Mouse (Mus musculus) liver, adult 2 months (tissue): Measurements from ENCODE around the gene Zbtb2. TPM values are rescaled to one million over a fixed set of nuclear protein-coding genes. Genes with fewer than 3 reads are reported as not detected.

ENCODE experiments used
- DNase-seq: peaks from one replicate; pipeline ENCODE4 v3.0.0-alpha.2; 2011; ENCODE audit warnings: low read depth, low spot score; ENCODE audit errors: extremely low read depth
- H3K27ac ChIP-seq: fragments of 200-500 bp; replicated peaks from 2 replicates; pipeline ENCODE4 v1.5.1; 2012; ENCODE audit warnings: low read depth, mild to moderate bottlenecking, control low read depth, inconsistent platforms, low read length; ENCODE audit not compliant: insufficient read depth
- H3K27me3 ChIP-seq: fragments of 200-500 bp; 2 replicates; pipeline ENCODE4 v1.6.1; 2012; ENCODE audit warnings: mild to moderate bottlenecking, moderate library complexity, low read length, inconsistent platforms; ENCODE audit not compliant: control insufficient read depth, insufficient read depth
- H3K36me3 ChIP-seq: fragments of 200-500 bp; 2 replicates; pipeline ENCODE4 v1.6.1; 2012; ENCODE audit warnings: low read length, inconsistent platforms; ENCODE audit not compliant: control insufficient read depth, insufficient read depth
- H3K4me1 ChIP-seq: fragments of 200-500 bp; 2 replicates; pipeline ENCODE4 v1.6.1; 2011; ENCODE audit warnings: low read length; ENCODE audit not compliant: control insufficient read depth, insufficient read depth
- H3K4me3 ChIP-seq: fragments of 200-500 bp; 2 replicates; pipeline ENCODE4 v1.5.1; 2011; ENCODE audit warnings: low read depth, mild to moderate bottlenecking, control low read depth, low read length, moderate library complexity; ENCODE audit not compliant: insufficient read depth
- H3K79me2 ChIP-seq: fragments of 200-500 bp; 2 replicates; pipeline ENCODE4 v1.6.1; 2012; ENCODE audit warnings: inconsistent platforms, mild to moderate bottlenecking, low read length, moderate library complexity; ENCODE audit not compliant: control insufficient read depth, insufficient read depth
- H3K9ac ChIP-seq: fragments of 200-500 bp; 2 replicates; pipeline ENCODE4 v1.6.1; 2012; ENCODE audit warnings: low read depth, mild to moderate bottlenecking, control low read depth, inconsistent platforms, low read length
- CTCF ChIP-seq: fragments of 200-500 bp; IDR thresholded peaks from 2 replicates; pipeline ENCODE4 v1.5.1; 2011; ENCODE audit warnings: low read depth, low read length, control low read depth
- POLR2A ChIP-seq: fragments of 200-500 bp; IDR thresholded peaks from 2 replicates; pipeline ENCODE4 v1.6.1; 2011; ENCODE audit warnings: low read length, control low read depth; ENCODE audit not compliant: insufficient read depth; ENCODE audit errors: extremely low read depth
- WGBS: fragments of 180-500 bp; shearing (Covaris S2); methylation state at CpG from one replicate; pipeline ENCODE4 v1.1.7; 2018; 5-methylcytosine and 5-hydroxymethylcytosine counted together
- polyA plus RNA-seq: library from polyadenylated mRNA; depleted of rRNA; stranded (reverse); fragments of >200 nt; gene quantifications from 2 replicates; pipeline ENCODE4 v1.2.3, GENCODE M21; 2012
- total RNA-seq: library from RNA; depleted of rRNA; stranded (reverse); fragments of >200 nt; gene quantifications from 2 replicates; pipeline ENCODE4 v1.2.3, GENCODE M21; 2014

Gene Zbtb2
- total and polyA plus RNA-seq, 2 experiments, result 2.4 to 3.4 TPM

DNA sequence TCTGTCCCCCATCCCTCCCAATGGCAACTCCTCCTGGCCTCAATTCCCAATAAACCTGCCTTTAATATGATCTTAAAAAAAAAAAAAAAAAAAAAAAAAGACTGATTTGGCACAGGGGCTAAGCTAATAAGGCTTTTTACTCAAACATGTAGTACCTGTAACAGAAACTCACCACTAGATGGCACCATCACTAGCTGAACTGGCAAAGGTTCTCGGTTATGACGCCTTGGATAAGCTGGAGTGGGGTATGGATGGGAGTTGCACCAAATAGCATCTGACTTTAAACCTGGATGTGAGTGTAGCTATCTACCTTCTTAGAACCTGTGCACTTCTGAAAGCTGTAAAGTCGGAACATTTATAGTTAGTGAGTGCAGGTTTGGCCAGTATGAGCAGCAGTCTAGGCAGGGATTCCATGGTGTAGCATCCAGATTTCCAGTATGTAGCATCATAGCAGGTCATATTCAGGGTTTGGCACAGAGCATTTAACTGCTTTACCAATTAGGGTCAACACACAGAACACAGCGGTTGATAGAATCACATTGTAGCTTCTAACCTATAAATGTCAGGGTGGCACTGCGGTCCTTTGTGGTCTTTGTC lies 17.1 kb upstream of the Zbtb2 start:
- no peaks in the 10 kb centered on the region for H3K27me3 ChIP-seq
- peak; percentile 51 for DNase-seq
- no peak overlapping the region for H3K9ac ChIP-seq
- WGBS, result 57% methylated on average over 5 of the region's 5 CpGs
- H3K36me3 ChIP-seq, result peaks cover 39% of the 10 kb centered on the region
- H3K4me3 ChIP-seq, result no peak overlapping the region
- TF ChIP-seq POLR2A (no peak), CTCF (peak; percentile 61)
- no peaks in the 10 kb centered on the region for H3K4me1 ChIP-seq
- no peak overlapping the region for H3K27ac ChIP-seq
- no peaks in the 10 kb centered on the region for H3K79me2 ChIP-seq

- no peak for DNase-seq
- Histone ChIP-seq H3K27me3 (no peaks in the 10 kb centered on the region), H3K4me1 (peaks cover 4% of the 10 kb centered on the region; the same call in 1 of the 2 replicates), H3K36me3 (peaks cover 10% of the 10 kb centered on the region; the same call in 1 of the 2 replicates), H3K27ac (no peak overlapping the region), H3K79me2 (peaks cover 20% of the 10 kb centered on the region; the same call in 1 of the 2 replicates), H3K9ac (no peak overlapping the region), H3K4me3 (no peak overlapping the region)
- TF ChIP-seq CTCF (no peak), POLR2A (no peak)
- WGBS, result 87% methylated on average over 5 of the region's 5 CpGs
Measured at GRCm38 (mm10) chr10:4398058-4398457, 10.2 kb upstream of the Zbtb2 start.

DNA sequence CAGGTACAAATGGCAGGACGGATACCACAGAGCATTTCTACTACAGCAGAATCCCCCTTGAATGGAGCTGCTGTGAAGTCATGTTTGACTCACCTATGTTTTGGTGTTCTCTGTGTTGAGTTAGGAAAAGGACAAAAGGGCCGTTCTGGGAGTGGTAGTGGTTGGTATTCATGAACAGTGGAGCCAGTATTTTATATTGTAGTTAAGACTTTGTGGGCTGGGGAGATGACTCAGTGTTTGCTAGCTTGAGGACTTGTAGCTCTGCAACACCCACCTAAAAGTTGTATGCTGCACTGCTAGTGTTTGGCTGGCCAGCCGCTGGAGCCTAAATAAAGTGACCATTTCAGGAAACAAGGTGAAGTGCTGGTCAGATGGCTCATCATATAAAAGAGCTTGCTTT lies 7.4 kb upstream of the Zbtb2 start:
- Histone ChIP-seq H3K27me3 (no peaks in the 10 kb centered on the region), H3K79me2 (peaks cover 34% of the 10 kb centered on the region; the same call in 1 of the 2 replicates), H3K4me3 (no peak overlapping the region), H3K9ac (no peak overlapping the region), H3K27ac (no peak overlapping the region), H3K36me3 (peaks cover 5% of the 10 kb centered on the region), H3K4me1 (peaks cover 22% of the 10 kb centered on the region)
- TF ChIP-seq POLR2A, result no peak
- TF ChIP-seq CTCF, result no peak
- DNase-seq, result no peak
- WGBS, result 81% methylated on average over 3 of the region's 3 CpGs

- peaks cover 42% of the 10 kb centered on the region; the same call in 1 of the 2 replicates for H3K79me2 ChIP-seq
- H3K4me1 ChIP-seq, result peaks cover 33% of the 10 kb centered on the region
- H3K4me3 ChIP-seq, result no peak overlapping the region
- WGBS, result 14% methylated on average over 6 of the region's 6 CpGs
- DNase-seq, result peak; percentile 39
- peak overlapping the region; percentile 30; the same call in 1 of the 2 replicates for H3K27ac ChIP-seq
- no peaks in the 10 kb centered on the region for H3K27me3 ChIP-seq
- peak; percentile 83 for TF ChIP-seq CTCF
- TF ChIP-seq POLR2A, result no peak
- H3K9ac ChIP-seq, result peak overlapping the region; percentile 28; the same call in 1 of the 2 replicates
- peaks cover 3% of the 10 kb centered on the region for H3K36me3 ChIP-seq
Measured at GRCm38 (mm10) chr10:4391851-4392250, 3.9 kb upstream of the Zbtb2 start.

DNA sequence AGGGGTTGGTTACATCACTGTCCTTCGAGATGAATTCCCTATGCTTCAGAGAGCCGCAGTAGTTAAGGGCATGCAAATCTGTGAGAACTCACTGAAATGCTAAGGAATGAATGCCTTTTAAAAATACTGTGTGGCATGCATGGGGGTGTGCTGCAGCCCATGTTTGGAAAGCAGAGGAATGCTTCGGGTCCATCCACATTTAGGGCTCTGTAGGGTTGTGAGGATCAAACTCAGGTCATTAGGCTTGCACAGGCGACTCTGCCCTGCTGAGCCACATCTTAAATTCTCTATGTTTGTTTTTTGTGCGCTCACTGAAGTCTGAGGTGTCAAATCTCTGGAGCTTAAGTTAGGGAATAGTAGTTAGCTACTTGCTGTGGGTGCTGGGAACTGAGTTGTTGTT lies 3.2 kb upstream of the Zbtb2 start:
- no peaks in the 10 kb centered on the region for H3K27me3 ChIP-seq
- peaks cover 33% of the 10 kb centered on the region for H3K4me1 ChIP-seq
- WGBS, result 47% methylated on average over 5 of the region's 5 CpGs
- no peak for DNase-seq
- H3K27ac ChIP-seq, result no peak overlapping the region
- peaks cover 42% of the 10 kb centered on the region; the same call in 1 of the 2 replicates for H3K79me2 ChIP-seq
- peaks cover 3% of the 10 kb centered on the region for H3K36me3 ChIP-seq
- TF ChIP-seq POLR2A (no peak), CTCF (no peak)
- H3K4me3 ChIP-seq, result no peak overlapping the region
- no peak overlapping the region for H3K9ac ChIP-seq

GRCm38 (mm10) chr10:4390550-4390949 lies 2.6 kb upstream of the Zbtb2 start:
- Histone ChIP-seq H3K79me2 (peaks cover 38% of the 10 kb centered on the region; the same call in 1 of the 2 replicates), H3K36me3 (peaks cover 3% of the 10 kb centered on the region), H3K4me3 (no peak overlapping the region), H3K27ac (0 out of 2 replicates have a peak overlapping the region, but pooled peaks have one; percentile 35), H3K27me3 (no peaks in the 10 kb centered on the region), H3K9ac (no peak overlapping the region), H3K4me1 (peaks cover 36% of the 10 kb centered on the region)
- peak; percentile 35 for DNase-seq
- WGBS, result 32% methylated on average over 2 of the region's 2 CpGs
- TF ChIP-seq POLR2A (no peak), CTCF (no peak)
